Mouse (Mus musculus): ENCODE measurements around the gene Camta1. TPM values are rescaled to one million over a fixed set of nuclear protein-coding genes. Genes with fewer than 3 reads are reported as not detected.

Gene Camta1
- 16.4 and 16.6 TPM in 2 replicates for polyA plus RNA-seq (2012; rRNA removed)

GRCm38 (mm10) chr4:151861806-151862739, at the start of gene Camta1:
Gene Camta1, minus strand, starts transcription at chr4:151861876.

GRCm38 (mm10) chr4:151089270-151089669, 772.4 kb downstream of the Camta1 start, which contains the start of gene Gm13090:
Gene Gm13090, plus strand, starts transcription at chr4:151089570.

GRCm38 (mm10) chr4:151057347-151058321, 804.0 kb downstream of the Camta1 start, which contains the start of gene Vamp3:
Gene Vamp3, minus strand, starts transcription at chr4:151057963.

GRCm38 (mm10) chr4:151044037-151044943, 817.4 kb downstream of the Camta1 start, which contains the start of gene Per3:
Gene Per3, minus strand, starts transcription at chr4:151044665.

GRCm38 (mm10) chr4:150996797-150997196, 864.9 kb downstream of the Camta1 start, which contains the start of gene Uts2:
Gene Uts2, plus strand, starts transcription at chr4:150997097.

GRCm38 (mm10) chr4:150914290-150914733, 947.4 kb downstream of the Camta1 start, which contains the start of the genes Park7 and Tnfrsf9:
Gene Park7, minus strand, starts transcription at chr4:150914437.
Gene Tnfrsf9, plus strand, starts transcription at chr4:150914562.

Other genes starting within 250 kb of the Camta1 start
- gene Dnajc11, start 71.8 kb upstream of the Camta1 start, polyA plus RNA-seq (2012; rRNA removed) = 64.8 and 96.3 TPM in 2 replicates
- 78.1 and 91.7 TPM in 2 replicates for gene Thap3, start 127.1 kb upstream of the Camta1 start, polyA plus RNA-seq (2012; rRNA removed)
- gene Phf13, start 134.4 kb upstream of the Camta1 start, polyA plus RNA-seq (2012; rRNA removed) = 40.0 and 48.1 TPM in 2 replicates
- 71.2 and 100 TPM in 2 replicates for gene Klhl21, start 146.9 kb upstream of the Camta1 start, polyA plus RNA-seq (2012; rRNA removed)
- gene Zbtb48, start 165.8 kb upstream of the Camta1 start, polyA plus RNA-seq (2012; rRNA removed) = 24.0 and 25.3 TPM in 2 replicates
- gene Tas1r1, start 176.7 kb upstream of the Camta1 start, polyA plus RNA-seq (2012; rRNA removed) = 0.16 and 0.23 TPM in 2 replicates
- gene Nol9, start 177.4 kb upstream of the Camta1 start, polyA plus RNA-seq (2012; rRNA removed) = 37.3 and 39.3 TPM in 2 replicates
- gene Plekhg5, start 210.6 kb upstream of the Camta1 start, polyA plus RNA-seq (2012; rRNA removed) = 44.2 and 51.8 TPM in 2 replicates